Mouse (Mus musculus) large intestine, adult 2 months (tissue): ENCODE data around the gene Adal. TPM values are rescaled to one million over a fixed set of nuclear protein-coding genes. Genes with fewer than 3 reads are reported as not detected.

Experiments
- DNase-seq: peaks from one replicate; pipeline ENCODE4 v3.0.0-alpha.2; 2012; ENCODE audit warnings: low read depth, low spot score
- WGBS: fragments of 180-500 bp; shearing (Covaris S2); methylation state at CpG from one replicate; pipeline ENCODE4 v1.1.7; 2018; 5-methylcytosine and 5-hydroxymethylcytosine counted together
- polyA plus RNA-seq: library from polyadenylated mRNA; depleted of rRNA; stranded (reverse); fragments of >200 nt; gene quantifications from 2 replicates; pipeline ENCODE4 v1.2.3, GENCODE M21; 2012; rRNA removed

Adal gene
- polyA plus RNA-seq, 1 experiment, result 2.2 TPM

DNA sequence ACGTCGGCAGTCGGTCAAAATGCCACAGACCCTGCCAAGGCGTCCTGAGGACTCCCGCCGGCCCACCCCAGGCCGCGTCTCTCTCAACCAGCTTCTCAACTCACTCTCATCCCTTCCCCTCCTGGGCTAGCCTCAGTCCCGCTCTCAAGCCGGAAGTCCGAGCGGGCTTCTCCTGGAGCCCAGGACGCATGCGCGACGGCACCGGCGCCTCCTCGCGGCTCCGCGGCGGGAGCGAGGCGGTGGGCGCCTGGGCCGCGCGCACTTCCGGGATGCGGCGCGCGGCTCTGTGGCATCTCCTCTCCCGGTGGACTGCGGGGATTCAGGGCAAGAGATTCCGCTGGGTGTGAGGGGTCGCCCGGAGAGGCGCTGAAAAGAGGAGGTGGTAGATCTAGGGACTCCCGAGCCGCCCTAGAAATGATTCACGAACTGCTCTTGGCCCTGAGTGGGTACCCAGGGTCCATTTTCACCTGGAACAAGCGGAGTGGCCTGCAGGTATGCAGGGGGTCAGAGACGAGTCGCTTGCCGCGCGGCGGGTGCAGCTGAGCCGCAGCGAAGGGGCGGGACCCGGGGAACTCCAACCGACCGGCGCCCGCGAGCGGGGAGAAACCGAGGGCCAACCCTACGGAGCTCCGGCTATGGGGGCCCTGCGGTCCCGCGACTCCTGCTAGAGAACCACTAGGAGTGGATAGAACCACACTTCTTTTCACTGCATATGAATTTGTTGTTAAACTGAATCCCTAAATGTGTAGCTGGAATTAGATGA, 30.9 kb downstream of the Adal start, which contains the start of gene Zscan29:
Gene Zscan29, minus strand, starts transcription at position 146 of the 763 bp plus-strand sequence.
- under 1% methylated on average over 66 of the region's 66 CpGs for WGBS
- DNase-seq, result peak; percentile 65

DNA sequence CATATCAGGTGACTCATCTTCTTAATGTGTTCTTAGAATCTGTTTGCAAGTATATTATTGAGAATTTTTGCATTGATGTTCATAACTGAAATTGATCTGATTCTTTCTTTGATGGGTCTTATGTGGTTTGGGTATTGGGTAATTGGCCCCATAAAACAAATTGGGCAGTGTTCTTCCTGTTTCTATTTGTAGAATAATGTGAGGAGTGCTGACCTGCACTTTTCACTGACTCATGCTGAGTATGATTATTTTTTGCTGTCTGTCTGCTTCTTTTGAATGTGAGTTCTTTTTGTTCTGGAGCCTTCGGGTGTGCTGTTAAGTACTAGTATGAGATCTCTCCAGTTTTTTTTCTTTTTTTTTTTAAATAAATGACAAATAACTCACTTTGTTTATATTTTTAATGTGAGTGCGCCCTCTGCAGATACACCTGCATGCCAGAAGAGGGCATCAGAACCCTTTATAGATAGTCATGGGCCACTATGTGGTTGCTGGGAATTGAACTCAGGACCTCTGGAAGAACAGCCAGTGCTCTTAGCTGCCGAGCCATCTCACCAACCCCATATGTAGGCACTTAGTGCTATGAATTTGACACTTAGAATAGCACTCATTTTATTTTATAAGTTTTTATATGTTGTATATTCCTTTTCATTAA, 38.7 kb downstream of the Adal start:
- 93% methylated on average over 3 of the region's 3 CpGs for whole genome bisulfite sequencing
- DNase-seq, result no peak

DNA sequence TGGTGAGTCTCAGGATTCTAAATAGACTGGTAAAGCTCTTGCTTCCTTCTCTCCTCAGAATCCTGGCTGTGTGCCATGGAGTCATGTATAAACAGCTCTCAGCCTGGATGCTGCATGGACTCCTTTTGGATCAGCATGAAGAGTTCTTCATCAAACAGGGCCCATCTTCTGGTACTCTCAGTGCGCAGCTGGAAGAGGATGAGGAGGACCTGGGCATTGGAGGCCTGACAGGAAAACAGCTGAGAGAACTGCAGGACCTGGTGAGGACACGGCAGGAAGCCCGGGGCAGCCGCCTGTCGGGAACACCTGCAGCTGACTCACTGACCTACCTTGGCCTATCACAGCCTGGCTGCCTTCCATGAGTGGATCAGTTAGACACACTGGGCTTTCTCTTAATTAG, 43.2 kb downstream of the Adal start:
- DNase-seq, result no peak
- WGBS, result 50% methylated on average over 5 of the region's 5 CpGs

DNA sequence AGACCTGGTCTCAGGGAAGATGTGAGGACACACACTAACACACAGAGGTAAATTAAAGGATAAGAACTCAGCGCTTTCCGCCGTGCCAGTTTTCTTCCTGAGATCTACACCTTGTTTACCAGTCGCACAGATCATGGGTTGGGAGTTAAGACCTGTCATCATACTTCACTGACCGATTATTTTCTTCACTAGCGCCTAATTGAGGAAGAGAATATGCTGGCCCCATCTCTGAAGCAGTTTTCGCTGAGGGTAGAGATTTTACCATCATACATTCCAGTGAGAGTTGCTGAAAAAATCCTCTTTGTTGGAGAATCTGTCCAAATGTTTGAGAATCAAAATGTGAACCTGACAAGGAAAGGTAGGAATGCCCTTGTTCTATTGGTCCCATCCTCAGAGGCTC, 43.9 kb downstream of the Adal start:
- WGBS, result 94% methylated on average over 7 of the region's 7 CpGs

DNA sequence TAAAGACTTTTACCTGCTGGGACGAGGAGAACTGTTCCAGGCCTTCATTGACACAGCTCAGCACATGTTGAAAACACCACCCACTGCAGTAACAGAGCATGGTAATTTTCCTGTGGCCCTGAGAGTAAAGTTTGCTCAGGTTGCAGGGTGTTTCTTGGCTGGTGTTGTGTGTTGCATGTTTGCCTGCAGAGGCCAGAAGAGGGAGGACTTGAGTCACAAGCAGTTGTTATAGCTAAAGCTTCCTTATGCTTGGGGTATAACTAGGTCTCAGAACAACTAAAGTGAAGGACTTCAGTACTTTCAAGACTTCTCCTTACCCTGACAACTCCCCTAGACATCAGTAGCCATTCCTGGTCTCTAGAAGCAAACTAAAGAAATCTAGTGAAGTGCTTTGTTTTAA, 48.3 kb downstream of the Adal start:
- whole genome bisulfite sequencing, result 62% methylated on average over 1 of the region's 1 CpGs
- DNase-seq, result no peak

More for the DNA sequence above, 43.9 kb downstream of the Adal start:
- DNase-seq, result no peak

DNA sequence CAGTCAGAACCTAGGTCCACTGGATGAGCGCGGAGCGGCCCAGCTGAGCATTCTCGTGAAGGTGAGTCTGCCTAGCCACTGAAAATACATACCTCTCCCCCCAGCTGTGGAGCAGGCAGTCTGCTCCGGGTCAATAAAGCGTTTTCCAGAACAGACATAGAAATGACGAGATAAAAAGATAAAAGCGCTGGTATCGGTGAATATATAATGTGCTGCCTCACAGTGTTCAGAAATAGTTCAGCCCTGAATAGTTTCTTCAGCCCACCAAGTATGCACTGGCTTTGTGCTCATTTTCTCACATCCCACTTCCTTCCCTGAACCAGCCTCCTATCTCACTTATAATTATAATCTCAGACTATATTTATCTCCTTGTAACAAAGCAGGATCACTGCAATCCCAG, 55.2 kb downstream of the Adal start:
- 92% methylated on average over 9 of the region's 9 CpGs for WGBS

DNA sequence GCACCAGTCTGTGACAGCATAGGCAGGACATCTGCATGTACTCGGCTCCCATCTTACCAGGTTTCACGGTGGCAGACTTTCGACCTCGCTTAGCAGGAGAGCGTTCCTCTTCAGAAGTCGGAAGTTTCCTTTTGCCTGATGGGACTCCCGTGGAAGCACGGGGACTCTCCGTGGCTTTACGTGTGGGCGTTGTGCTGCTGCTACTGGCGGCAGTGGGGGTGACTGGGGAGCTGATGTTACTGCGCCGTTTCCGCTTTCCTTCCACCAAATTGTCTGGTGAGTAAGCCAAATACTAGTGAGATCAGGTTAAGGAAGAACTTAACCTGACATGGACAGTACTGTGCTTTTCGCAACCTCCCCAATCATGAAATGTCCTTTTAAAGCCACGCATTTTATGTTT, 64.0 kb downstream of the Adal start:
- DNase-seq, result no peak
- 93% methylated on average over 17 of the region's 17 CpGs for WGBS

More for the DNA sequence above, 55.2 kb downstream of the Adal start:
- no peak for DNase-seq

Other genes starting within 250 kb of the Adal start
- 5.7 and 12.2 TPM in 2 replicates for gene Ubr1, start 169.7 kb upstream of the Adal start, polyA plus RNA-seq
- gene Tmem62, start 163.4 kb upstream of the Adal start, polyA plus RNA-seq, result 6.3 and 6.9 TPM in 2 replicates
- 24.1 and 26.4 TPM in 2 replicates for gene Ccndbp1, start 132.0 kb upstream of the Adal start, polyA plus RNA-seq
- 1.2 and 1.5 TPM in 2 replicates for gene Epb42, start 103.4 kb upstream of the Adal start, polyA plus RNA-seq
- gene Tgm5, start 54.6 kb upstream of the Adal start, polyA plus RNA-seq, result 0.55 and 0.64 TPM in 2 replicates
- gene Tgm7, start 30.6 kb upstream of the Adal start, polyA plus RNA-seq, result not detected in 2 replicates
- 8.6 and 9.3 TPM in 2 replicates for gene Lcmt2, start 225 bp downstream of the Adal start, polyA plus RNA-seq
- 13.4 and 27.9 TPM in 2 replicates for gene Tubgcp4, start 30.2 kb downstream of the Adal start, polyA plus RNA-seq
- 2.4 and 4.6 TPM in 2 replicates for gene Zscan29, start 30.7 kb downstream of the Adal start, polyA plus RNA-seq
- 13.1 and 14.6 TPM in 2 replicates for gene Trp53bp1, start 131.0 kb downstream of the Adal start, polyA plus RNA-seq
- gene Map1a, start 149.2 kb downstream of the Adal start, polyA plus RNA-seq, result 1.5 and 4.1 TPM in 2 replicates
- 27.1 and 52.3 TPM in 2 replicates for gene Ppip5k1, start 215.0 kb downstream of the Adal start, polyA plus RNA-seq
- gene Ckmt1, start 217.3 kb downstream of the Adal start, polyA plus RNA-seq, result 912 and 1,609 TPM in 2 replicates
- 0.19 and 0.41 TPM in 2 replicates for gene Strc, start 246.7 kb downstream of the Adal start, polyA plus RNA-seq